Mouse (Mus musculus): ENCODE results near the gene Slc12a8.

Slc12a8 gene

GRCm38 (mm10) chr16:33697576-33698276 lies 180.6 kb downstream of the Slc12a8 start:
- DNase-seq (ENCODE audit: low read depth, low spot score): no peak

- DNase-seq (ENCODE audit: low read depth, low spot score): no peak
Observed at GRCm38 (mm10) chr16:33698277-33698790, 181.2 kb downstream of the Slc12a8 start.

GRCm38 (mm10) chr16:33700584-33700983 lies 183.5 kb downstream of the Slc12a8 start:
- DNase-seq (ENCODE audit: low read depth, low spot score): no peak

GRCm38 (mm10) chr16:33701872-33702271 lies 184.7 kb downstream of the Slc12a8 start:
- no peak for DNase-seq (ENCODE audit: low read depth, low spot score)

- no peak for DNase-seq (ENCODE audit: low read depth, low spot score)
Observed at GRCm38 (mm10) chr16:33704289-33704688, 187.2 kb downstream of the Slc12a8 start.

GRCm38 (mm10) chr16:33705258-33705657 lies 188.1 kb downstream of the Slc12a8 start:
- no peak for DNase-seq (ENCODE audit: low read depth, low spot score)

DNA sequence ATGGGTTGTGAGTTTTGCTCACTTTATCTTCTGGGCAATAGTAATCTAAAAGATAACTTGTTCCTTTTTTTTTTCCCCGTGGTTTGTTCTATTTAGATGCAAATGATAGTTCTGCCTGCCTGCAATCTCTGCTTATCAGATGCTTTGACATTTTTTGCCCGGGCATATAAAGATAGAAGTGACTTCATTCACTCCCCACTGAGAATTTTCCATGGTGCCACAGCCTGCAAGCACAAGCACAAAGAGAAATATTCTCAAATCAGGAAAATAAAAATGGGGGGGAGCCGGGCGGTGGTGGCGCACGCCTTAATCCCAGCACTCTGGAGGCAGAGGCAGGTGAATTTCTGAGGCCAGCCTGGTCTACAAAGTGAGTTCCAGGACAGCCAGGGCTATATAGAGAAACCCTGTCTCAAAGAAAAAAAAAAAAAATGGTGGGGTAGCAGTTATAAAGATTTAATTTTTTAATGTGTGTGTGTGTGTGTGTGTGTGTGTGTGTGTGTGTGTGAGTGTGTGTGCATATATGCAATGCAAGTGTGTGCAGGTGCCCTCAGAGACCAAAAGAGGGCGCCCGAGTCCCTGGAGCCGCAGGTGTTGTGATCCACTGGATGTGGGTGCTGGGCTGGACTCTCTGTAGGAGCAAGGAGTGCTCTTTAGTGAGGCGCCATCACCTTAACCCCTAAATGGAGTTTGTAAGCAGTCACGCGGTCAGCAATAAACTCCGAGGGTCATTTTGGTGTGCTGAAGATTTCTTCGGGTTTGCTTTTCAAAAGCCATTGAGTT lies 189.2 kb downstream of the Slc12a8 start:
- DNase-seq (ENCODE audit: low read depth, low spot score): no peak

- DNase-seq (ENCODE audit: low read depth, low spot score): no peak
Observed at GRCm38 (mm10) chr16:33708031-33708430, 190.9 kb downstream of the Slc12a8 start.

DNA sequence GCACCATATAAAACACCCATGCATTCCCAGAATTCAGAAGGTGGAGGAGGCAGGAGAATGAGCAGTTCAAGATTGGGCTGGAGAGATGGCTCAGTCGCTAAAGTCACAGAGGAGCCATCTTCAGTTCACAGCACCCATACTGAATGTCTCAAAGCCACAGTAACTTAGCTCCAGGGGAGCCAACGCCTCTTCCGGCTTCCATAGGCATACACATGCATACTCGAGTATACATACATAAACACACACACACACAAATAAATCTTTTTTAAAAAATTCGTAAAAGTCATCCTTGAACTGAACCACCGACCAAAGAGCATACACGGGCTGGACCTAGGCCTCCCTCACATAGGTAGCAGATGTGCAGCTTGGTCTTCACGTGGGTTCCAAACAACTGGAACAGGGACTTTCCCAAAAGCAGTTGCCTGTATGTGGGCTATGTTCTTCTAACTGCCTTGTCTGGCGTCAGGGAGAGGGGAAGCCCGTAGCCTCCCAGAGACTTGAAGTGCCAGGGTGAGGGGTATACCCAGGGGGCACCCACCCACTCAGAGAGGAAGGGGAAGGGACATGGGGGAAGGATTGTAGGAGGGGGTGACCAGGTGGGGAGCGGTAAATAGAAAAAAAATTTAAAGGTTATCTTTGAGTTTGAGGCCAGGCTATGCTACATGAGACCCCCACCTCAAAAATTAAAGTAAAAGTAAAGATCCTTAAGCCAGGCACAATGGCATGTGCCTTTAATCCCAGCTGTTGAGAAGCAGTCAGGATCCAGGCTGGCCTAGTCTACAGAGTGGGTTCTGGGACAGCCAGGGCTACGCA lies 191.7 kb downstream of the Slc12a8 start:
- no peak for DNase-seq (ENCODE audit: low read depth, low spot score)
